Mouse (Mus musculus) small intestine, adult 2 months (tissue): ENCODE measurements around the gene Hnrnpm.

Source experiments
- CTCF ChIP-seq: fragments of 200-500 bp; IDR thresholded peaks from 2 replicates; pipeline ENCODE4 v1.5.1; 2012; ENCODE audit warnings: low read depth, mild to moderate bottlenecking, control low read depth, inconsistent platforms, low read length, moderate library complexity, mixed read lengths; ENCODE audit not compliant: insufficient replicate concordance, insufficient read length; ENCODE audit errors: extremely low read depth
- POLR2A ChIP-seq: fragments of 200-500 bp; IDR thresholded peaks from 2 replicates; pipeline ENCODE4 v1.6.1; 2012; ENCODE audit warnings: low read depth, mild to moderate bottlenecking, control low read depth, inconsistent platforms, low read length, moderate library complexity

DNA sequence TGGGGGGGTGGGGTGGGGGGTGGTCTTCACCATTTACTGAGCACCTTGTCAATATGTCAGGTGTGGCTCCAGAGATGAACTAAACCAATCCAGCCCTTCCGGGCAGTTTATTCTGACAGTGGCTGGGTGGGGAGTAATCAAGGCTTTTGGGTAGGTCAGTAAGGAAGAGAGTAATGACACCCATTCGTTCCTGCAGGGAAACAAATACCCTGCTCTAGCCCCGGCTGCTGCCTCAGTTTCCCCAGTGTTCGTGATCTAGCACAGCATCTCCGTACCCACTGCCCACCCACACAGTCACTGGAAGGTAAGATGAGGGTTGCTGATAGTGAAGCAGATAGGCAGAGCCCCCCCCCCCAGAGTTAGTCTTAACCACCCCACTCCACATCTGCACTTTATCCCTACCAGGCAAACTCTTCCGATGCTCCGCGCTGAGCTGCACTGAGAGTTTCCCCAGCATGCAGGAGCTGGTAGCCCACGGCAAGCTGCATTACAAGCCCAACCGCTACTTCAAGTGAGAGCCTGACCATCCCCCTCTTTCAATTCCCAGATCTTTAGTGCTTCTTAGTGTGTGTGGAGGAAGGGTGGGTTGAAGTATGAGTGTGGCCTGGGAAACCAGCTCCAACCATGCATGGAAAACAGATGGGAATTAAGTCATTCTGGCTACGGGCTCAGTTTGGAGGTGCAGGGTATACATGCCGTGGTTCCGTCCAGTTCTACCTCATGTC is 56.3 kb downstream of the Hnrnpm start:
- TF ChIP-seq POLR2A: no peak
- no peak for TF ChIP-seq CTCF
